Mouse (Mus musculus): Measurements from ENCODE around the gene Ptpn9.

The Ptpn9 gene

GRCm38 (mm10) chr9:57014766-57015165, 20.0 kb downstream of the Ptpn9 start:
- no peak for DNase-seq (ENCODE audit: low read depth, low spot score)

- DNase-seq (ENCODE audit: low read depth, low spot score), result no peak
These were observed 22.9 kb downstream of the Ptpn9 start for GRCm38 (mm10) chr9:57017631-57018030.

GRCm38 (mm10) chr9:57031756-57032155, 37.0 kb downstream of the Ptpn9 start:
- no peak for DNase-seq (ENCODE audit: low read depth, low spot score)

GRCm38 (mm10) chr9:57056237-57056636, 61.5 kb downstream of the Ptpn9 start:
- peak; percentile 43 for DNase-seq (ENCODE audit: low read depth, low spot score)

GRCm38 (mm10) chr9:57064164-57064563, 69.4 kb downstream of the Ptpn9 start:
- DNase-seq (ENCODE audit: low read depth, low spot score), result no peak

- DNase-seq (ENCODE audit: low read depth, low spot score), result no peak
These were observed 73.5 kb downstream of the Ptpn9 start for GRCm38 (mm10) chr9:57068266-57068665.

- no peak for DNase-seq (ENCODE audit: low read depth, low spot score)
These were observed 75.5 kb downstream of the Ptpn9 start for GRCm38 (mm10) chr9:57070262-57070661.

- DNase-seq (ENCODE audit: low read depth, low spot score), result no peak
These were observed 76.2 kb downstream of the Ptpn9 start for GRCm38 (mm10) chr9:57070800-57071545.

GRCm38 (mm10) chr9:57071801-57072351, 77.2 kb downstream of the Ptpn9 start, which contains the start of gene Sin3a:
Sin3a (plus strand) TSS chr9:57072040.
- peak; percentile 82 for DNase-seq (ENCODE audit: low read depth, low spot score)

GRCm38 (mm10) chr9:57072526-57072988, 77.8 kb downstream of the Ptpn9 start:
- no peak for DNase-seq (ENCODE audit: low read depth, low spot score)

- peak; percentile 100 for DNase-seq (ENCODE audit: low read depth, low spot score)
These were observed 78.5 kb downstream of the Ptpn9 start for GRCm38 (mm10) chr9:57072989-57073789.

- DNase-seq (ENCODE audit: low read depth, low spot score), result no peak
These were observed 79.0 kb downstream of the Ptpn9 start for GRCm38 (mm10) chr9:57073790-57074094.

GRCm38 (mm10) chr9:57074171-57074821, 79.6 kb downstream of the Ptpn9 start:
- peak; percentile 29 for DNase-seq (ENCODE audit: low read depth, low spot score)

GRCm38 (mm10) chr9:57074822-57075603, 80.3 kb downstream of the Ptpn9 start:
- peak; percentile 57 for DNase-seq (ENCODE audit: low read depth, low spot score)

- DNase-seq (ENCODE audit: low read depth, low spot score), result peak; percentile 99
These were observed 81.1 kb downstream of the Ptpn9 start for GRCm38 (mm10) chr9:57075681-57076381.

- DNase-seq (ENCODE audit: low read depth, low spot score), result peak; percentile 78
These were observed 82.3 kb downstream of the Ptpn9 start for GRCm38 (mm10) chr9:57076701-57077660.

GRCm38 (mm10) chr9:57082236-57082635, 87.5 kb downstream of the Ptpn9 start:
- no peak for DNase-seq (ENCODE audit: low read depth, low spot score)
